Mouse (Mus musculus): Measurements from ENCODE around the gene Tsacc.
"Not testable (repeated sequence)": the region's sequence is repeated elsewhere in the genome, so short reads cannot be mapped to it uniquely, and the experiment has no call there.

Tsacc gene

DNA sequence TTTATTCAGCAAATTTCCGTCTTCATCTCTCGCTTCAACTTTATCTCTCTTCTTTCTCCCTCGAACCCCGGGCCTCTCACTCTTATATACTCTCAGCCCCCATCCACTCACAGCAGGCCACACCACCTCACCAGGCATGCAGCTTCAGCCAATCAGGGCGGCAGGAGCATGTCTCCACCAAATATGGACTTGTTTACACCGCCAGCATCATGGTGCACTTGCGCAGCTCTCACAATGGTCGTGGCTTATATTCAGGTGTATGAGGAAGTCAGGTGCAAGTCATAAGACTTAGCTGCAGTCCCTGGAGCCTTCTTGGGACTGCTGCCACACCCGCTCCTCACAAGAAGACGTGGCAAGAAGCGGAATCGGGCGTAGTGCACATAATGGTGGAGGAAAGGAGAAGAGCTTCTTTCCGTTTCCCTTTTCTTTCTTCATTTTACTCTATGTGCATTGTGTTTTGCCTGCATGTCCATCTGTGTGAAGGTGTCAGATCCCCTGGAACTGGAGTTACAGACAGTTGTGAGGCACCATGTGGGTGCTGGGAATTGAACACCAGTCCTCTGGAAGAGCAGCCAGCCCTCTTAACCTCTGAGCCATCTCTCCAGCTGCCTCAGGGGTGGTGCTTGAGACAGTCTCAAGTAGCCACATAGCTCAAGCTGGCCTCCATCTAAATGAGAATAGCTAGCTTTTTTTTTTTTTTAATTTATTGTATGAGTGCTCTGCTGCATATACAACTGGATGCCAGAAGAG lies 11.8 kb downstream of the Tsacc start:
- not testable (repeated sequence) for DNase-seq (ENCODE audit: low read depth, low spot score)

- not testable (repeated sequence) for DNase-seq (ENCODE audit: low read depth, low spot score)
Observed at GRCm38 (mm10) chr3:88281141-88281916, 15.5 kb downstream of the Tsacc start.

GRCm38 (mm10) chr3:88280035-88280434 lies 16.8 kb downstream of the Tsacc start:
- DNase-seq (ENCODE audit: low read depth, low spot score), result no peak

DNA sequence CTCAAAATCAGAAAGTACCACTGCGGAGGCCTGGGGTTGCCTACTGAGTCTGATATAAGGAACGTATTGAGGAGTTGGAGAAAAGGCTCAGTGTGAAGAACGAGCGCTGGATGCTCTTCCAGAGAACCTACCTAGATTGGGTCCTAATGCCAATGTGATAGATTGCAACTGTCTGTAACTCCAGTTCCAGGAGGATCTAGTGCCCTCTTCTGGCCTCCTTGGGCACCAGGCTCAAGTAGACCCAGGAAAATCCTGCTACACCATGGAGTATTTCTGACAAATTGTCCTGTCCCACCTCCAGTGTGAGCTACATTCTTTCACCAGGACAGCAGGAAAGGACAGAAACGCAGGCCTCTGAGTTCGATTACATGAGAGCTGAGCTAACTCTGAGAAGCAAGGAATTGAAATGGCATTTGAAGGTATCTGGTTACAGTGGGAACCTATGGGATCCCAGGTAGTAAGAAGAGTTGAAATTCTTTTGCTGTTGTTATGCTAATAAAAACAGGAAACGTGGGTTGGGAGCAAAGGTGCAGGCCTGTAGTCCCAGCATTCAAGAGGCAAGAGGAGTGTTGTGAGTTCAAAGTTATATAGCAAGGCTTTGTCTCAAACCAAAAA lies 20.2 kb downstream of the Tsacc start:
- peak; percentile 57 for DNase-seq (ENCODE audit: low read depth, low spot score)

GRCm38 (mm10) chr3:88276121-88276520 lies 20.7 kb downstream of the Tsacc start:
- DNase-seq (ENCODE audit: low read depth, low spot score), result no peak

DNA sequence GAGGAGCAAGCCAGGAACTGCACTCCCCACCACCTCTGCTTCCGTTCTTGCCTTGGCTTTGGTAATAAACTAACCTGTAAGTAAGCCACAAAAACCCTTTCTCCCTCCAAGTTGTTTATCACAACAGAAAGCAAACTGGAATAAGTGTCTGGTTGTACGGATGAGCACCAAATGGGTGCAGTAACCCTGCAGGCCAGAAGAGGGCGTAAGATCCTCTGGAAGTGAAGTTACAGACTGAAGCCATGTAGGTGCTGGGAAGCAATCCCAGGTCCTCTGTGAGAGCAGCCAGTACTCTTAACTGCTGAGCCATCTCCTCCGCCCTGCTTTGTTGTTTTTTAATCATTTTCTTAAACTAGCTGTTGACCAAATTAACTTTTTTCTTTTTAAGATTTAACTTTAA lies 22.8 kb downstream of the Tsacc start:
- no peak for DNase-seq (ENCODE audit: low read depth, low spot score)

DNA sequence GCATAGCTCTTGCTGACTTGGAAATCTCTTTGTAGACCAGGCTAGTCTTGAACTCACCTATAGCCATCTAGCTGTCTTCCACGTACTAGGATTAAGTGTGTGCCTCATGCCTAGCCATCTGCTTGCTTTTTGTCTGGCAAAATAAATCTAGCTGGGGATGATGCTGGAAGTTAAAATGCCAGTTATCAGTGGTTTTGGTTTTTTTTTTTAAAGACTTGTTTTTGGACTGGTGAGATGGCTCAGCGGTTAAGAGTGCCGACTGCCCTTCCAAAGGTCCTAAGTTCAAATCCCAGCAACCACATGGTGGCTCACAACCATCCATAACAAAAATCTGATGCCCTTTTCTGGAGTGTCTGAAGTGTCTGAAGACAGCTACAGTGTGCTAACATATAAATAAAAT lies 24.9 kb downstream of the Tsacc start:
- DNase-seq (ENCODE audit: low read depth, low spot score), result no peak

DNA sequence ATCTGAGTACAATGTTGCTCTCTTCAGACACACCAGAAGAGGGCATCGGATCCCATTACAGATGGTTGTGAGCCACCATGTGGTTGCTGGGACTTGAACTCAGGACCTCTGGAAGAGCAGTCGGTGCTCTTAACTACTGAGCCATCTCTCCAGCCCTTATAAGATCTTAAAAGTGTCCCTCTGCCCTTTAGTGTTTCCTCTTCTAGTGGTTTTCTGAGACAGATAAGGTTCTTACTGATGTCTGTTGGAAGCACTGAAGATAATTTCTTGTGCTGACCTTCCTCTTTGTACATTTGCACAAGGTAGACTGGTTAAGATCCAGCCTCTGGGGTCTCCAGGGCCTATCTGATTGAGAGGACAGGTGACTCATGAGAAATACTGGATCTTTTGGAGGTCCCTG lies 25.5 kb downstream of the Tsacc start:
- not testable (repeated sequence) for DNase-seq (ENCODE audit: low read depth, low spot score)

GRCm38 (mm10) chr3:88268991-88269390 lies 27.8 kb downstream of the Tsacc start:
- DNase-seq (ENCODE audit: low read depth, low spot score), result no peak

DNA sequence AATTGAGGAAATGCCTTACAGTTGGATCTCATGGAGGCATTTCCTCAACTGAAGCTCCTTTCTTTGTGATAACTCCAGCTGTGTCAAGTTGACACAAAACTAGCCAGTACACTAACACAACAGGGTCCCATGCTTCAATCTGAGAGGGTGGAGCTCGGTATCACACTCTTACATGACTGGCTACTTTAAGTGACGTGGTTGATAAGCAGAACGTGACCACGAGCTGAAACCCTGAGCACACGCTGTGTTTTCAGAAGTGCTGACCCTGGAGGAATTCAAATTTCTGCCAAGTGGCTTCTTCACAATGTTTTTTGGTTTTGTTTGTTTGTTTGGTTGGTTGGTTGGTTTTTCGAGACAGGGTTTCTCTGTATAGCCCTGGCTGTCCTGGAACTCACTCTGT lies 28.8 kb downstream of the Tsacc start:
- DNase-seq (ENCODE audit: low read depth, low spot score), result not testable (repeated sequence)

- no peak for DNase-seq (ENCODE audit: low read depth, low spot score)
Observed at GRCm38 (mm10) chr3:88262346-88262745, 34.5 kb downstream of the Tsacc start.

GRCm38 (mm10) chr3:88256382-88256781 lies 40.4 kb downstream of the Tsacc start:
- DNase-seq (ENCODE audit: low read depth, low spot score), result no peak

GRCm38 (mm10) chr3:88255950-88256349 lies 40.8 kb downstream of the Tsacc start:
- no peak for DNase-seq (ENCODE audit: low read depth, low spot score)

- DNase-seq (ENCODE audit: low read depth, low spot score), result no peak
Observed at GRCm38 (mm10) chr3:88254268-88254926, 42.4 kb downstream of the Tsacc start, which contains the start of gene Rhbg. Rhbg (minus strand) TSS chr3:88254709.

GRCm38 (mm10) chr3:88252739-88253138 lies 44.1 kb downstream of the Tsacc start:
- no peak for DNase-seq (ENCODE audit: low read depth, low spot score)

GRCm38 (mm10) chr3:88248406-88248805 lies 48.4 kb downstream of the Tsacc start:
- no peak for DNase-seq (ENCODE audit: low read depth, low spot score)

- DNase-seq (ENCODE audit: low read depth, low spot score), result no peak
Observed at GRCm38 (mm10) chr3:88247666-88248065, 49.1 kb downstream of the Tsacc start.

GRCm38 (mm10) chr3:88245811-88246210 lies 51.0 kb downstream of the Tsacc start:
- peak; percentile 78 for DNase-seq (ENCODE audit: low read depth, low spot score)

DNA sequence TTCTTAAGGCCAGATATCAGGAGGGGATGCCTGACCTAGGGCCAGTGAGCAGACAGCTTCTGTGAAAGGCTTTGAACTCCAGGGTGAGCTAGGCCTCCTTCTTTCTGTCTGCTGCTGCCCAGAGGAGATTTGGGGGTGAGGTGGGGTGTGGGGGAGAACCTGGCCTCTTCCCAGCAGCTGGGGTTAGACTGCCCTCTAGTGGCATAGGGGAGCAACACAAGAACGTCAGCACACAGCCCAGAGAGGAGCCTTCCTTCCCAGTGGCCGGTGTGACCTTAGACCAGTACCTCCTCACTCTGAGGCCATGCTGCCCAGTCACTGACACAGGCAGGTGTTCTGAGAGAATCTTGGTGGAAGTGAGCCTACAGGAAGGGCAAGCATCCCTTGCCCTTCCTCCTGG lies 52.7 kb downstream of the Tsacc start:
- DNase-seq (ENCODE audit: low read depth, low spot score), result peak; percentile 67

- peak; percentile 89 for DNase-seq (ENCODE audit: low read depth, low spot score)
Observed at GRCm38 (mm10) chr3:88242531-88242930, 54.3 kb downstream of the Tsacc start.

- DNase-seq (ENCODE audit: low read depth, low spot score), result no peak
Observed at GRCm38 (mm10) chr3:88241045-88241786, 55.6 kb downstream of the Tsacc start.

All from 3T3-L1 (cell line).